Mouse (Mus musculus) kidney, embryonic 15.5 days (tissue): ENCODE measurements around the gene St8sia1. TPM values are rescaled to one million over a fixed set of nuclear protein-coding genes. Genes with fewer than 3 reads are reported as not detected.

Source experiments
- ATAC-seq: fragments of 200-750 bp; cut with Nextera tagmentation; replicated peaks from 2 replicates; pipeline ENCODE4 v1.8.0; 2017; ENCODE audit warnings: moderate TSS enrichment; ENCODE audit not compliant: low FRiP score
- H3K27ac ChIP-seq: fragments of 300-500 bp; sonication (generic); 2 replicates; pipeline ENCODE4 v1.5.1; 2015; ENCODE audit warnings: mild to moderate bottlenecking, inconsistent platforms
- H3K27me3 ChIP-seq: fragments of 300-500 bp; sonication (generic); 2 replicates; pipeline ENCODE4 v1.6.1; 2015; ENCODE audit warnings: inconsistent platforms
- H3K36me3 ChIP-seq: fragments of 300-500 bp; sonication (generic); 2 replicates; pipeline ENCODE4 v1.6.1; 2015; ENCODE audit warnings: inconsistent platforms
- H3K4me1 ChIP-seq: fragments of 300-500 bp; sonication (generic); 2 replicates; pipeline ENCODE4 v1.6.1; 2015; ENCODE audit warnings: inconsistent platforms
- H3K4me2 ChIP-seq: fragments of 300-500 bp; sonication (generic); 2 replicates; pipeline ENCODE4 v1.6.1; 2015; ENCODE audit warnings: moderate library complexity, mild to moderate bottlenecking, inconsistent platforms
- H3K4me3 ChIP-seq: fragments of 300-500 bp; sonication (generic); replicated peaks from 2 replicates; pipeline ENCODE4 v1.5.1; 2015; ENCODE audit warnings: mild to moderate bottlenecking, inconsistent platforms
- H3K9ac ChIP-seq: fragments of 300-500 bp; sonication (generic); 2 replicates; pipeline ENCODE4 v1.6.1; 2015; ENCODE audit warnings: mild to moderate bottlenecking, inconsistent platforms
- H3K9me3 ChIP-seq: fragments of 300-500 bp; sonication (generic); replicated peaks from 2 replicates; pipeline ENCODE4 v1.6.1; 2016; ENCODE audit warnings: inconsistent platforms
- WGBS: fragments of 180-500 bp; shearing (Covaris S2); methylation state at CpG from one replicate; pipeline ENCODE4 v1.1.7; 2015; ENCODE audit warnings: mixed read lengths; 5-methylcytosine and 5-hydroxymethylcytosine counted together
- polyA plus RNA-seq: library from polyadenylated mRNA; unstranded; fragments of >200 nt; fragmentation: Nextera tagmentation; extraction: Ambion mirVana; gene quantifications from 2 replicates; pipeline ENCODE4 v1.2.1, GENCODE M21; 2015

Gene St8sia1
- polyA plus RNA-seq, 1 experiment from 2014 or later, result 3.1 TPM

DNA sequence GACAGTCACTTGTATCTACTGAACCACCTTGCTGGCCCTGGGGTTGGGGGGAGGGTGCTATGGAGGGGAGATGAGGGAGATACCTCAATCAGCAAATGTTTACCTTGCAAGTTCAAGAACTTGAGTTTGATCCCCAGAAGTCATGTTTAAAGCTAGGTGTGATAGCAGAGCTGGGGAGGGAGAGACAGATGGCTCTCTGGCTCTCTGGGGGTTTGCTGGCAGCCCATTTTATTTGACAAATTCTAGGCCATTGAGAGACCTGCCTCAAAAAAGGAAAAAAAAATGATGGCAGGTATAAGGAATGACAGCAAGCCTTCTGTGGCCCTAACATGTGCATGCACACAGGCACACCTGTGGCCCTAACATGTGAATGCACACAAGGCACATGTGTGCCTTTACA is 26.2 kb downstream of the St8sia1 start:
- H3K4me3 ChIP-seq, result no peak overlapping the region
- no peaks in the 10 kb centered on the region for H3K36me3 ChIP-seq
- no peak overlapping the region for H3K4me2 ChIP-seq
- no peaks in the 10 kb centered on the region for H3K27me3 ChIP-seq
- no peak; the same call in 1 of the 2 replicates for ATAC-seq
- no peak overlapping the region for H3K9ac ChIP-seq
- no peaks in the 10 kb centered on the region for H3K9me3 ChIP-seq
- H3K4me1 ChIP-seq, result peaks cover 11% of the 10 kb centered on the region
- no peak overlapping the region for H3K27ac ChIP-seq

GRCm38 (mm10) chr6:142932582-142932981 is 31.7 kb downstream of the St8sia1 start:
- no peak overlapping the region for H3K9ac ChIP-seq
- H3K4me3 ChIP-seq, result no peak overlapping the region
- peaks cover 5% of the 10 kb centered on the region; the same call in 1 of the 2 replicates for H3K4me1 ChIP-seq
- H3K4me2 ChIP-seq, result no peak overlapping the region
- no peak for ATAC-seq
- peak overlapping the region; percentile 70 for H3K27ac ChIP-seq
- H3K9me3 ChIP-seq, result no peaks in the 10 kb centered on the region
- no peaks in the 10 kb centered on the region for H3K36me3 ChIP-seq
- no peaks in the 10 kb centered on the region for H3K27me3 ChIP-seq
- WGBS, result 77% methylated on average over 6 of the region's 6 CpGs

- Histone ChIP-seq H3K36me3 (no peaks in the 10 kb centered on the region), H3K9me3 (no peaks in the 10 kb centered on the region), H3K9ac (no peak overlapping the region), H3K4me2 (no peak overlapping the region), H3K4me1 (peaks cover 5% of the 10 kb centered on the region; the same call in 1 of the 2 replicates), H3K4me3 (no peak overlapping the region), H3K27me3 (no peaks in the 10 kb centered on the region), H3K27ac (peak overlapping the region; percentile 70)
- WGBS, result 38% methylated on average over 9 of the region's 9 CpGs
- no peak for ATAC-seq
Measured at GRCm38 (mm10) chr6:142932144-142932543, 32.1 kb downstream of the St8sia1 start.

GRCm38 (mm10) chr6:142928551-142929309 is 35.5 kb downstream of the St8sia1 start:
- H3K4me3 ChIP-seq, result no peak overlapping the region
- no peak overlapping the region for H3K27ac ChIP-seq
- 92% methylated on average over 16 of the region's 16 CpGs for WGBS
- H3K4me2 ChIP-seq, result no peak overlapping the region
- peaks cover 5% of the 10 kb centered on the region; the same call in 1 of the 2 replicates for H3K4me1 ChIP-seq
- H3K9ac ChIP-seq, result no peak overlapping the region
- no peak for ATAC-seq
- no peaks in the 10 kb centered on the region for H3K9me3 ChIP-seq
- no peaks in the 10 kb centered on the region for H3K27me3 ChIP-seq
- H3K36me3 ChIP-seq, result no peaks in the 10 kb centered on the region

GRCm38 (mm10) chr6:142926901-142927605 is 37.2 kb downstream of the St8sia1 start:
- no peak overlapping the region for H3K27ac ChIP-seq
- whole genome bisulfite sequencing, result 88% methylated on average over 9 of the region's 9 CpGs
- H3K4me2 ChIP-seq, result no peak overlapping the region
- H3K4me3 ChIP-seq, result no peak overlapping the region
- no peak overlapping the region for H3K9ac ChIP-seq
- H3K27me3 ChIP-seq, result no peaks in the 10 kb centered on the region
- no peak for ATAC-seq
- H3K4me1 ChIP-seq, result no peaks in the 10 kb centered on the region
- no peaks in the 10 kb centered on the region for H3K36me3 ChIP-seq
- H3K9me3 ChIP-seq, result no peaks in the 10 kb centered on the region

DNA sequence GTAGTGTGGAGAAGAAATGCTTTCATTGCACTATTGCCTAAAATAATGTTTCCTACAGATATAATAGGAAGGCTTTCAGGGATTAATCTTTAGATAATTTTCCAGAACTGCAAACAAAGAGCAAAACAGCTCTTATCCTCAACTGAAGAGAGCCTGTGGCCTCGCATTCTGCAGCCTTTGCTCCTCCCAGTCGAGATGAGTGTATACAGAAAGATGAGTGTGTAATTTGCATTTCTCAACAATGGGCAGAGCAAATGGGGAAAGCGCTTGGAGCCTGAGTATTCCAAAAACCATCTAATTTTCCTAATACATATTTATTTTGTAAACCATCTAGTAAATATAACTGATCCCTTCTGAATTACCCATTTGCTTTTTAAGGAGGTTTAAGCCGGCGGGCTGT is 38.3 kb downstream of the St8sia1 start:
- Histone ChIP-seq H3K36me3 (no peaks in the 10 kb centered on the region), H3K9ac (no peak overlapping the region), H3K27me3 (no peaks in the 10 kb centered on the region), H3K27ac (no peak overlapping the region), H3K4me2 (no peak overlapping the region), H3K9me3 (no peaks in the 10 kb centered on the region), H3K4me3 (no peak overlapping the region), H3K4me1 (no peaks in the 10 kb centered on the region)
- WGBS, result 90% methylated on average over 5 of the region's 5 CpGs
- no peak for ATAC-seq

DNA sequence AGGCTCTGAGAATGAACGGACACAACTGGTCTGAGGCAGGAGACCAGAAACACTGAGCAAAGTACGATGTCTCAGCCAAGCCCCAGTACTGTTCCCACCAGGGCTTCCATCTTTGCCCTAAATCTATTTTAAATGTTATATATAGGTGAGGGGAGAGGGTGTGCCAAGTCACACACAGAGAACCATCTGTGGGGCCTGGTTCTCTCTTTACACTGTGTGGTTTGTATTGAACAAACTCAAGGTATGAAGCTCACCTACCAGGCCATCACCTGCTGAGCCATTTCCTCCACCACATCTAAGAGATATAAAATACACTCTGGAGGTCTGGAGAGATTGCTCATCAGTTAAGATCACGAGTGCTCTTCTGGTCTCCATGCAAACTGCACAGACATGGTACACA is 38.9 kb downstream of the St8sia1 start:
- Histone ChIP-seq H3K9ac (no peak overlapping the region), H3K36me3 (no peaks in the 10 kb centered on the region), H3K27me3 (no peaks in the 10 kb centered on the region), H3K4me3 (no peak overlapping the region), H3K4me2 (no peak overlapping the region), H3K4me1 (no peaks in the 10 kb centered on the region), H3K9me3 (no peaks in the 10 kb centered on the region), H3K27ac (no peak overlapping the region)
- WGBS, result 91% methylated on average over 3 of the region's 3 CpGs
- no peak for ATAC-seq

DNA sequence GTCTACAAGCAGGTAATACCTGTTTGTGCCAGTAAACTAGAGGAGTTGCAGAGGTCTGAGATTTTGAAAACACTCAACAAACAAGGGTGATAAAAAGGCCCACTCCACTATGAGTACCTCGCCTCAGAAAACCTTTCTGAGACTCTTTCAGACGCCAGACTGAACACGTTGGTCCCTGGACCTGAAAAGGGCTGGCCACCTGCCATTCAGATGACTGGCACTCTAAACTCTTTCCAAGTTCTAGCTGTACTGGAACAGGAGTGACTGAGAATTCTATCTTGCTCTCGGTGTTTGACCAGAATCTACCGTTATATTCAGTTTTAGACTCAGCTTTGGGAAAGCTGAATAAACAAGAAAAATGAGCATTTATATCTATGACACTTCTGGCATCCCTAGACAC is 43.4 kb downstream of the St8sia1 start:
- H3K4me1 ChIP-seq, result 0 out of 2 replicates have a peak, but pooled peaks cover 2% of the 10 kb centered on the region
- WGBS, result 77% methylated on average over 5 of the region's 5 CpGs
- H3K27me3 ChIP-seq, result no peaks in the 10 kb centered on the region
- H3K36me3 ChIP-seq, result no peaks in the 10 kb centered on the region
- no peak overlapping the region for H3K4me2 ChIP-seq
- H3K4me3 ChIP-seq, result no peak overlapping the region
- no peak overlapping the region for H3K27ac ChIP-seq
- H3K9me3 ChIP-seq, result no peaks in the 10 kb centered on the region
- no peak for ATAC-seq
- no peak overlapping the region for H3K9ac ChIP-seq

- no peak overlapping the region for H3K9ac ChIP-seq
- H3K4me3 ChIP-seq, result no peak overlapping the region
- no peak overlapping the region for H3K27ac ChIP-seq
- H3K27me3 ChIP-seq, result no peaks in the 10 kb centered on the region
- WGBS, result 60% methylated on average over 6 of the region's 6 CpGs
- no peak for ATAC-seq
- H3K36me3 ChIP-seq, result no peaks in the 10 kb centered on the region
- 0 out of 2 replicates have a peak, but pooled peaks cover 6% of the 10 kb centered on the region for H3K4me1 ChIP-seq
- no peaks in the 10 kb centered on the region for H3K9me3 ChIP-seq
- no peak overlapping the region for H3K4me2 ChIP-seq
Measured at GRCm38 (mm10) chr6:142918691-142919090, 45.6 kb downstream of the St8sia1 start.

- no peak for ATAC-seq
- H3K4me2 ChIP-seq, result no peak overlapping the region
- 59% methylated on average over 13 of the region's 13 CpGs for WGBS
- no peaks in the 10 kb centered on the region for H3K27me3 ChIP-seq
- H3K9me3 ChIP-seq, result no peaks in the 10 kb centered on the region
- H3K27ac ChIP-seq, result no peak overlapping the region
- H3K4me1 ChIP-seq, result 0 out of 2 replicates have a peak, but pooled peaks cover 6% of the 10 kb centered on the region
- no peak overlapping the region for H3K9ac ChIP-seq
- no peak overlapping the region for H3K4me3 ChIP-seq
- no peaks in the 10 kb centered on the region for H3K36me3 ChIP-seq
Measured at GRCm38 (mm10) chr6:142917471-142917901, 46.8 kb downstream of the St8sia1 start.

- 0 out of 2 replicates have a peak, but pooled peaks cover 6% of the 10 kb centered on the region for H3K4me1 ChIP-seq
- H3K36me3 ChIP-seq, result no peaks in the 10 kb centered on the region
- no peak overlapping the region for H3K9ac ChIP-seq
- H3K27me3 ChIP-seq, result no peaks in the 10 kb centered on the region
- H3K27ac ChIP-seq, result no peak overlapping the region
- no peaks in the 10 kb centered on the region for H3K9me3 ChIP-seq
- ATAC-seq, result no peak
- no peak overlapping the region for H3K4me2 ChIP-seq
- H3K4me3 ChIP-seq, result no peak overlapping the region
- 74% methylated on average over 11 of the region's 11 CpGs for WGBS
Measured at GRCm38 (mm10) chr6:142916271-142916941, 47.8 kb downstream of the St8sia1 start.

GRCm38 (mm10) chr6:142915464-142915863 is 48.8 kb downstream of the St8sia1 start:
- Histone ChIP-seq H3K9me3 (no peaks in the 10 kb centered on the region), H3K4me2 (no peak overlapping the region), H3K9ac (no peak overlapping the region), H3K36me3 (no peaks in the 10 kb centered on the region), H3K27me3 (no peaks in the 10 kb centered on the region), H3K27ac (no peak overlapping the region), H3K4me3 (no peak overlapping the region), H3K4me1 (0 out of 2 replicates have a peak, but pooled peaks cover 6% of the 10 kb centered on the region)
- WGBS, result 73% methylated on average over 5 of the region's 5 CpGs
- ATAC-seq, result no peak
